Mouse (Mus musculus) right cerebral cortex, postnatal 25 days (tissue): ENCODE data around the gene Tnni3.
A peak's percentile ranks its signal among the peaks of the same experiment; 100 is the strongest.
"Not testable (repeated sequence)": the region's sequence is repeated elsewhere in the genome, so short reads cannot be mapped to it uniquely, and the experiment has no call there.

Experiments
- DNase-seq: peaks from one replicate; pipeline ENCODE4 v3.0.0; 2022

Gene Tnni3

DNA sequence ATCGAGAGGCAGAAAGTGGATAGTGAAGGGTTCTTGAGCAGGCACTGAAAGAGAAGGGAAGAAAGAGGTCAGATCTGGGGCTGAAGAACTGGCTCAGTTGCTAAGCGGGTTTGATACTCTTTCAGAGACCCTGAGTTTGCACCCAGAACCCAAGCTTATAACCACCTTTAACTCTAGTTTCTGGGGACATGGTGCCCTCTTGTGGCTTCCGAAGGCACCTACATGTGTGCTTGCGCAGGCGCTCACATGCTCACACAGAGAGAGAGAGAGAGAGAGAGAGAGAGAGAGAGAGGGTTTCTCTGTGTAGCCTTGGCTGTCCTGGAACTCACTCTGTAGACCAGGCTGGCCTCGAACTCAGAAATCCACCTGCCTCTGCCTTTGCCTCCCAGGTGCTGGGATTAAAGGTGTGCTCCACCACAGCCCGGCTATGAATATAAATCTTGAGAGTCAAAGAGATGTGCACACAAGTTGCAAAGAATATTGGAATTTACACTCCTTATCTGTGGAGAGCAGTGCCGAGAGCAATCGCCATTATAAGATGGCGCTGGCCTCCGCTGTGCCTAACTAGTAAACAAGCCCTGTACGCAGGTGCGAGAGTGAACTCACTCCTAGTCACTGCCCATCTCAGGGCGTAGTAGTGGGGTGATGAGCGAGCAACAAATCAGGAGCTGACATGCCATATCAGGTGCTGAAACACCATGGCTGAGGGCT is at the start of gene Tnni3:
Tnni3 (minus strand) TSS at position 18 of the 711 bp plus-strand sequence.
- not testable (repeated sequence) for DNase-seq

DNA sequence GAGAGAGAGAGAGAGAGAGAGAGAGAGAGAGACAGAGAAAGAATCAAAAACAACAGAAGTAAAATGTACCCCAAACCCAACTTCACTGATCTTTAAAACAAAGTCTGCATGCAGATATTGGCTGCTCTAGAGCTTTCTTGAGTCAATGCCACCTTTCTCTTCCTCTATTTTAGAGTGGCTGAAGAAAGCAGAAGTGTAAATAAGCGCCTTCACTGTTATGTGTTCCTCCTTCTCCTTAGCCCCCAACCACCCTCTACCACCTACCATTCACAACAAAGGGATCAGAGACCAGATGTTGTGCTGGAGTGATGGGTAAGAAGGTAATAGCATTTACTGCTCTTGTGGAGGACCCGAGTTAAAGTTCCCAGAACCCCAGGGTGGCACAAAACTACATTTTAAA is 48.3 kb upstream of the Tnni3 start:
- not testable (repeated sequence) for DNase-seq

DNA sequence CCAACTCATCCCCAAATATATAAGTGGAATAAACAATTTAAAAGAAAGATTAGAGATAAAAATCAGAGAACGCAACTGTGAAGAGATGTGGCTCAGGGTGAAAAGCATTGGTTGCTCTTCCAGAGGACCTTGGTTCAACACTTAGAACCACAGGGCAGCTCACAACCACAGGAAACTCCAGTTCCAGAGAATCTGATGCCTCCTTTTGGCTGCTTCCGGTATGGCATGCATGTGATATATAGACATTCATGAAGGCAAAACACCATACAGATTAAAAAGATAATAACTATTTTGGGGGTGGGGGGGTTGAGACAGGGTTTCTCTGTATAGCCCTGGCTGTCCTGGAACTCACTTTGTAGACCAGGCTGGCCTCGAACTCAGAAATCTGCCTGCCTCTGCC is 38.6 kb upstream of the Tnni3 start:
- no peak for DNase-seq

DNA sequence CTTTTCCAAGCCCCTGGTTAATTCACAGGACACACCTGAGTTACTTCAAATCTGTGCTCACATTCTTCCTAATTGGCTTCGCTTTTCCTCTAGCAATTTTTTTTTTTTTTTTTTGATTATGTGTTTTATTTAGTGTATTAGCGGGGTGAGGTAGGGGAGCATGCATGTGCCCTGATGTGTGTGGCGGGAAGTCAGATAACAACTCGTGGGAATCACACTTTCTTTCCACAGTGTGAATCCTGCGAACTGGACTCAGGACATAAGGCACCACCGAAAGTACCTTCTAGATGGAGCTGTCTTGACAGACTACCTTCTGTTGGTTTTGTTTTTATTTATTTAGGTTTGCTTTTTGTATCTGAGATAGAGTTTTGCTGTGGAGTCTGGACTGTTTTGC is 33.1 kb upstream of the Tnni3 start:
- no peak for DNase-seq

DNA sequence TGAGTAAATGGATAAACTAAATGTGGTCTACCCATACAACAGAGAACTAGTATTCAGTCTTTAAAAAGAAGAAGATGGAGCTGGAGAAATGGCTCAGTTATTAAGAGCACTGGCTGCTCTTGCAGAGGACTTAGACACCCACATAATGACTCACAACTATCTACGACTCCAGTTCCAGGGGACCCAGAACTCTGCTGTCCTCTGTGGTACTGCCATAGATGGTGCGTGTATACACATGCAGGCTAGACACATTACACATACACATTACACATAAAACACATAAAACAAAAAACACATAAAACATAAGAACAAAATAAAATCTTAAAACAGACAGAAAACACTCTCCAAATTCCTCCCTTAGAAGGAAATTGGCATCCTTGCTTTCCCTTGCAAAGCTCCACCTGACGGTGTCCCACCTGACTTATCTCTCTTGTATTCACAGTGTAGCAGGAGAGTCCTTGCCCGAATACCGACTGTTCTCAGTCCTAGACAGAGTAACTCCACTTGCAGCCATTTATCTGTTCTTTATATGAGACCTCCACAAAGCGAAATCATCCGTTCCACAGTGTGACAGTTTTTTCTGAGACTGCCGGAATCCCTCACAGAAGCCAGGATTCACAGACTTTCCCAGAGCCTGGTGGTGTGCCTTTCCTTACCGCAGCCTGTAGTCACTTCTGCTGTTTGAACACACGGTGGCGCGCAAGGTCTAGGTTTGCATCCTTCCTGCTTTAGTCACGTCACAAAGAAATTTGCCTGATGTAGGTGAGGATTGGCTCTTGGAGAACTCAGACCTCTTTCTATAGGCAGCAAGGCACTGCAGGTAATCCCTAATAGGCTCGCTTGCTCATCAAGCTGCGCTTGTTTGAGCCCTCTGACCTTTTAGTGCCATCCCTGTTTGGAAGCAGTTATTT is 32.5 kb upstream of the Tnni3 start:
- DNase-seq: peak; percentile 83

DNA sequence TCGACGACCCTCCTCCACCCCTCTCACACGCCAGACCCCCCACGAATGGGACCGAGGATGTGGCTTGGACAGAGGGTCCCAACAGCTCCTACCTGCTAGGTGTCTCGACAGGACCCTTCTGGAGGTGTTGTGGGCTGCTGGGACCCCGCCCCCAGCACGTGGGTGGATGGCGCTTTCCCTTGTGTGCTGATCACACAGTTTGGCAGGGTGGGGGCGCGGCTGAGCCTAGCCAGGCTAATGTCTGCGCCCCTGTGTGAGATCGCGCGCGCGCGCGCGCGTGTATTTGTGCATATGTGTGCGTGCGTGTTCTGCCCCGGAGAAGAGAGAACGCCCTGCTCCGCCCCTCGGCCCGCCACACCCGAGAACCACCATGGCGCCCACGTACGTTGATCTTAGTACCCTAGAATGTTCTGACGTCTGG is 23.2 kb upstream of the Tnni3 start, which contains the start of gene Syt5:
Syt5 (minus strand) TSS at position 321 of the 421 bp plus-strand sequence.
- DNase-seq: peak; percentile 78

DNA sequence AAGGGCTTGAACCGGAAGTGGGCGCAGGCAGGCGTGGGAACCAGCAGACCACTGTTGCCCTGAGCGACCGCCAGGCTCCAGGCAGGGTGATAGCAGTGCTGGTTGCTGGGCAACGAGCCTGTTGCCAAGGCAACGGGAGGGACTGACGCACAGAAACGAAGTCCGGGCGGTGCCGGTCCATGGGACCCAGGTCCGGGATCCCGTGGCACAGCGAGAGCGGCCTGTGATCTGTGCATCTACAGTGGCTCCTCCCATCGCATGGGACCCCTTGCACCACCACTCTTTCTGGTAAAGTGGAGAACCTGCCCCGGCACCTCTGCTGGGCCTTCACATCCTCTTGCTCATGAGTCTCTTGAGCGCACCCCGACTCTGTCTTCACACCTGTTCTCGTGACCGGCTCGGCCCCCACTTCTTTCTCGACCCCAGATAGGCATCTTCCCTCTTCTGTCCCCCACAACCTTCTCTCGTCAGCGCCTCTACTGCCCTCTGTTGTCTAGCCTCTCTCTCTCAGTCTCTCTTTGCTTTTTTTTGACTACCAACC is 22.6 kb upstream of the Tnni3 start:
- DNase-seq: peak; percentile 95

DNA sequence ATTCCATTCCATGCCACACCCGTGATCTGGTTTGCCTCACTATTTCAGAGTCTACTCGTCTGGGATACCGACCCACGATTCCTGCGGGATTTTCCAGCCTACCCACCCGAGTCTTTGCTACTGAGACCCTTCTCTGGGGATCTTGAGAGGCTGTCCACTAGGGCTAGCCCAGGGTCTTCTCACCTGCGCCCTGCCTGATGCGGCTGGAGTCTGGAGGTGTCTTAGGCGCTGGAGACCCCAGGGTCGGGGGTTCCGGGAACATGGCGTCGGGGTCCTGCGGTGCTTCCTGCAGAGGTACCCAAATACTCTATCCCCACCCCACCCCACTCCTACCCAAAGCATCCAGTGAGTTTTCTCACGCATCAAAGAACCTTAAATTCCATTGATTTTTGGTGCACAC is 22.0 kb upstream of the Tnni3 start:
- DNase-seq: peak; percentile 24

DNA sequence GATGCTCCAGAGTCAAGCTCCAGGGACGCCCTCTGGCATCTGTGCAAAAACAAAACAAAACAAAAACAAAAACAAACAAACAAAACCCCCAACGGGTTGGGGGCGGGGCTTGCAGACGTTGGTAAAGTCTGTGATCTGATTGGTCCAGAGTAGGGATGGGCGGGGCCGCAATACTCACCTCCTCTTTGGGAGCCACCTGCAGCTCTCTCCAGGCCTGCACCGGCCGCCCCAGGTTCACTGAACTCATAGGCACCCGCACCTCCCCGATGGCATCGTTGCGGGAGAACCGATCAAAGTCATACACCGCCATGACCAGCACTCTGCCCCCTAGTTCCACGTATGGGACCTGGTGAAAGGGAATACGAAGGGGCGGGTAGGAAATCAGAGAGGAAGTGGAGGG is 18.0 kb upstream of the Tnni3 start:
- DNase-seq: no peak

DNA sequence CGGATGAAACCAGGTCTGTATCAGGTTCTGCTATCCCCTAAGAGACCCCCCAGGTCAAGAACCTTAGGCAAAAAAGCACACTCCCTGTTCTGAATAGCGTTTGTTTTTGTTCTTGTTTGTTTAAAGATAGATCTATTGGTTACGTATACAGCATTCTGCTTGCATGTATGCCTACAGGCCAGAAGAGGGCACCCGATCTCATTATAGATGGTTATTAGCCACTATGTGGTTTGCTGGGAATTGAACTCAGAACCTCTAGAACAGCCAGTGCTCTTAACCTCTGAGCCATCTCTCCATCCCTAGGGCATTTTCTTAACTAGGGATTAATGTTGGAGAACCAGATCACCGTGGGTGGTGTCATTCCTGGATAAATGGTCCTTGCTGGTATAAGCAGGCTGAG is 17.3 kb upstream of the Tnni3 start:
- no peak for DNase-seq

DNA sequence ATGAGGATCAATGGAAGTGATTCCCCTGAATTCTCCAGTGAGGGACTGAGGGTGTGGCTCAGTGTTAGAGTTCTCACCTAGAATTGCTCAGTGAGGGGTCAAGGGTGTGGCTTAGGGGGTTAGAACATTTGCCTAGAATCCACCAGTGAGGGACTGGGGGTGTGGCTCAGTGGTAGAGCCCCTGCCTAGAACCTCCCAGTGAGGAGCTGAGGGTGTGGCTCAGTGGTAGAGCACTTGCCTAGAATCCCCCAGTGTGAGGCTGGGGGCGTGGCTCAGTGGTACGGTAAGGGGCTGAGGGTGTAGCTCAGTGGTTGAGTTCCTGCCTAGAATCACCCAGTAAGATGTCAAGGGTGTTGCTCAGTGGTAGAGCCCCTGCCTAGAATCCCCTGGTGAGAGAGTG is 15.0 kb upstream of the Tnni3 start:
- DNase-seq: no peak

DNA sequence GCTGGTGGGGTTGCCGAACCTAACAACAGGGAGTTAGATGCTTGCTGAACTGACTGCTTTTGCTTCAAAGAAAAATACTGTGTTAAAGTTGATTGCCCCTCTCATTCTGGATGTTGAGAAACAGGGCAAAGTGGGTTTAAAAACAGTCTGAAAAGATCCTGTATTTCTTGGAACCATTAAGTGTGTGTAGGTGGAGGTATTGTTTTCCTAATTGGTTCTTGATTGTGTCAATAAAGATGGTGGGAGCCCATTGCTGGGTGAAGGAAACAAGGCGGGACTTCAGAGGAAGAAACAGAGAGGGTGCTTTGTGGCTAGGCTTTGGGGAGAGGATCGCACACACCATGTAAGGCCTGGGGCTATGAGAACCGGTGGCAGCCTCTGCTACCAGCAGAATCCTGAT is 13.2 kb upstream of the Tnni3 start:
- DNase-seq: no peak

DNA sequence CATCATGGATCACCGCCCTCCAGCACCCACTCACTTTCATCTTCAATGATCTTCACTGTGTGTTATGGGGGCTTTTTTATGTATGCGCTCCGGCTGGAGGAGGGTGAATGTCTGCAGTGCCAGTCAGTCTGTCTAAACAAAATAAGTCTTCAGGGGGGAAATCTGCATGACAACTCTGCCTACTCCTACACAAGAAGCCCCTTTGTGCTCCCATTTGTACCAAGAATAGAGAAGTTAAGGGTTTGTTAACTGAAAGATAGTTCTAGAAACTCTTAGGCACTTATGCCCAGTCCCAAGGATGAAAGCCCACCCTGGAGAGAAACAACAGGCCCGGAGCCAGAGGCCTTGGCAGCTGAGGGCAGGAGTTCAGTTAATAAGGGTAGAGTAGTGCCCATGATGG is 12.3 kb upstream of the Tnni3 start:
- DNase-seq: no peak

DNA sequence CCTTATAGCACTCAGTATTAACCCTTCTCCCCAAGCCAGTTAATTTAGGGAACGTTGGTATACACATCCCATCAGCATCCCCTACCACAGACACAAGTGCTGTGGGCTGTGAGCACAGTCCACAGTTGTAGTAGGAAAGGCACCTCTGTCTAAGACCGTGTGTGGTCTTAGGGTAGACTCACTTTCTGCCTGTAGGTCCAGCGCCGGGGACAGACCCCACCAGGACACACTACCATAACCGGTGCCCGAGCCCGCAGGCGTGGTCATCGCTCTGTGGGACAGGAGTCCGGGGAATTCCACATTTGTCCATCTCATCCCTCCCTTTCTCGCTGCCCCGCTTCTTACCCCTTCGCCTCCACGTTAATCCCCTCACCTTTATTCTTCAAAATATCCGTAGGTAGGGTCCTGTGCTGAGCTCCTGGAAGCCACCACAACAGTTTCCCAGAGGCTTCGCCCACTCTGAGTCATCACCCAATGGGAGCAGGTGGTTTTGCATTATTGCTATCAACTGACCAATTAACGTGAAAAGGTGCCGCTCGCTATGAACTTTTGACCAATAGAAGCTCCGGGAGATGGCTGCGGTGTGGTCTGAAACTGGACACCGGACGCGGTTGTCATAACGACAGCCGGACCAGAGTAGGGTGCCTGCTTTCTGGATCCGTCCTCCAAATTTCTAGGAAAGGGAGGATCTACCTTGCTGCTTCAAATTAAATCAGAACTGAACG is 8.1 kb upstream of the Tnni3 start, which contains the start of gene Dnaaf3:
Dnaaf3 (minus strand) TSS at position 449 of the 725 bp plus-strand sequence.
- no peak for DNase-seq

DNA sequence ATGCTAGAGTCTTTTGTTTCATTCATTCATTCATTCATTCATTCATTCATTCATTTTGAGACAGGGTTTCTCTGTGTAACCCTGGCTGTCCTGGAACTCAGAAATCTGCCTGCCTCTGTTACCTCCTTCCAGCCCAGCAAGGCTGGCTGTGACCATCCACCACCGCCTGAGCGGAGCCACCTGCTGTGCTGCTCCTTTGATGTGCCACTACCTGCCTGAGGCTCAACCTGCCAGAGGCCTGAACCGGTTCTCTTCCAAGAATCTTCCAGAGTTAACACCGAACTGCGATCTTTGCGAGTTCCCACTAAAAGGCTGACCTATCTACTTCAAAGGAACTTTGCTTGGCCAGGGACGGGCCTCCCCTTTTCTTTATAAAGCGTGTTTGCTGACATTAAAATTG is 6.1 kb upstream of the Tnni3 start:
- not testable (repeated sequence) for DNase-seq

DNA sequence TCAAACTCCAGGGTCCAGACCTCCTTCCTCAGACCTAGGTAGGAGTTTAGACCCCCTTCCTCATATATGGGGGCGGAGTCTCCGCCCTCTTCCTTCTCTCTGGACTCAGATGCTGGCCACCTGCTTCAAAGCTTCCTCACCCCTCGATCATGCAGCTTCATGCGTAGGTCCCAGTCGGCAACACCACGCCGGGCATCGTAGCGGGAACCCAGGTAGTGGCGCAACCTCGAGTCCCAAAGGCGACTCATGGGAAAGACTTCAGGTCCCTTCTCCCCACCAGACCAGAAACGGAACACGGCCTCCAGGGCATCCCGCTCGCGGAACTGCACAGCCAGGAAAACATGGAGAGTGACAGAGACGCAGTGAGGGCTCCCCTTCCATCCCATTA is 3.3 kb upstream of the Tnni3 start:
- no peak for DNase-seq

DNA sequence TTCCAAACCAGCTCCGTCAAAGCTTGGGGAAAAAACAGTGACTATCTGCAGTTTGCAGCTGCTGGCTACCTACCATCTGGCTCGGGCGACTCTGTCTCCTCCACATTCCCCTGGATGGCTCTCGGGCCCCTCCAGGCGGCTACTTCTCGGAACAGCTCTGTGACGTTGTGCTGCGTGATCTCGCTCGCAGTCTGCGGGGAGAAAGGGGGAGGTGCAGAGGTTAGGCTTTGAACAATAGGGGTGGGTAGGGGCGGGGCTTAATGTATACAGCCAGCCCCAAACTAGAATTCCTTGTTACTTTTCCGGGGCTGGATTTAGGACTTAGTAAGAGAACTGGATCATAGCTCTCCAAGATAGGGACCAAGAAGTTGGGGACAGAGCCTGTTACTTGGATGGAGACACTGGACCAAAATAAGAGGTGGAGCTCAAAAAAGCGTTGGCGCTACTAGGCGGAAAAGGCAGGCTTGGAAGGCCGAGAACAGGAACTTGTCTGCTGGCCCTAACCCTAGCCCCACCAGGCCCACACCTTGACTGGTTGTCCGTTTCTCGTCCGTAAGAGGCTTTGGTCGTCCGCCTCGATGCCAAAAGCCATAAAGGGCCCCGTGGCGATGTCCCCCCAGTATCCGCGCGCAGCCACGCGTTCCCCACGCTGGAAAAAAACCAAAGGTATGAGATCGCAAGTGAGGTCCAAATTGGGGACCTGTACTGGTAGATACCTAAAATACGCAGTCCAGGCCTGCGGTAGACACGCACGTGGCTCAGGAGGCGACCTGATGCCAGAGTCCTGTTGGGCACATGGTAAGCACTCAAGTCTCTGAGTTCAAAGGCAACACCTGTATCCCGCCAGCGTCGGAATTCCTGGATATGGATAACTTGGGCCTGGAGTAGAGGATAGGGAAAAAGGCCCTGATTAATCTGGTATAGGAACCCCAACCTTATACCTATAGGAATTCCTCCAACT is 2.6 kb upstream of the Tnni3 start:
- peak; percentile 77 for DNase-seq

DNA sequence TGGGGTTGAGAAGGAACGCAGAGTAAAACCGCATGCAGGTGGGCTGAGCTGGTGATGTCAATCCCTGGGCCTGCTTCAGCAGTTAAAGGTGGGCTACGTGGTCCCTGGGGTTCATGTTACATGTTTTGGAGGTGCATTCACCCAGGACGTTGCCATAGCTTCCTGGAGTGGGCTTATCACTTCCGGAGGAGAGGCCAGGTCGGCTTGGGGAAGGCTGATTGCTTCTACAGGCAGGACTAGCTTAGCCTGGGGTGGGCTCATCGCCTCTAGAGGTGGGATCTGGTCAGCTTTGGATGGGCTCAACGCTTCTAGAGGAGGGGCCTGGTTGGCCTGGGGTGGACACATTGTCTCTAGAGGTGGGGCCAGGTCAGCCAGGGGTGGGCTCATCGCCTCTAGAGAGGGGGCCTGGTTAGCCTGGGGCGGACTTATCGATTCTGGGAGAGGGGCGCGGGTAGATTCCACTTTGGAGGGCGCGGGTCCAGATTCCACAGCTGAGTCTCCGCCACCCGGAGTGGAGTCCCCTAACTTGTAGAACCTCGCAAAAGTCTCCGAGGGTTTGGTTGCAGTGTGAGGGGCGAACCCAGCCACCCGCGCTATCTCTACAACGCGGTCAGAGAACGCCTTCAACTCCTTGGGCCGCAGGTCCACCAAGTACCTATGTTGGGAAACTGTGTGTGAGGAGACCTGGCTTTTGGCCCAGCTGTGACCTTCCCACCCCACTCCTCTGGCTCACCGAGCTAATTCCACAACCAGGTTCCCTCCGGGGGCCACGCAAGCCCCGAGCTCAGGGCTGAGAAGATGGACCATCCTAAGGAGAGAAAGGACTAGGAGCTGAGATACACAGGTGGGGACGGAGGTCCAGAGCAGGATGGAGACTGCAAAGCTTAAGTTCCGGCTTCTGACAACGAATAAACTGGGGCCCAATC is 561 bp downstream of the Tnni3 start:
- DNase-seq: no peak

DNA sequence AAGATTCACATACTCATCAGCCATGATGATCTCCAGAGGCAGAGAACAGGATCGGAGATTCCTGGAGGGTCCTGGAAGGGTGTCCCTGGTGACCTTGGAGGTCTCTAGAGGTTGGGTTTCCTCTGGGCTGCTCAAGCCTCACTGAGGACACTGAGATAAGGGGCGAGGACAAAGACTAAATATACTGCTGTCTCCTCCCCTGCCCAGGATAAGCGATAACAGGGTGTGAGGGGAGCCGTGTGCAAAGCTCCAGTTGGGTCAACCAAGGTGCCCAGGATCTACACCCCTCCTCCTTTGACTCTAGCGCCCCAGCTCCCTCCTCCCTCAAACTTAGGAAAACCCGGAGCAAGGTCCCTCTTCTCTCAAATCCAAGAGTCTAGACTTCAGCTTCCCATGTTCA is 1.7 kb downstream of the Tnni3 start:
- DNase-seq: no peak

DNA sequence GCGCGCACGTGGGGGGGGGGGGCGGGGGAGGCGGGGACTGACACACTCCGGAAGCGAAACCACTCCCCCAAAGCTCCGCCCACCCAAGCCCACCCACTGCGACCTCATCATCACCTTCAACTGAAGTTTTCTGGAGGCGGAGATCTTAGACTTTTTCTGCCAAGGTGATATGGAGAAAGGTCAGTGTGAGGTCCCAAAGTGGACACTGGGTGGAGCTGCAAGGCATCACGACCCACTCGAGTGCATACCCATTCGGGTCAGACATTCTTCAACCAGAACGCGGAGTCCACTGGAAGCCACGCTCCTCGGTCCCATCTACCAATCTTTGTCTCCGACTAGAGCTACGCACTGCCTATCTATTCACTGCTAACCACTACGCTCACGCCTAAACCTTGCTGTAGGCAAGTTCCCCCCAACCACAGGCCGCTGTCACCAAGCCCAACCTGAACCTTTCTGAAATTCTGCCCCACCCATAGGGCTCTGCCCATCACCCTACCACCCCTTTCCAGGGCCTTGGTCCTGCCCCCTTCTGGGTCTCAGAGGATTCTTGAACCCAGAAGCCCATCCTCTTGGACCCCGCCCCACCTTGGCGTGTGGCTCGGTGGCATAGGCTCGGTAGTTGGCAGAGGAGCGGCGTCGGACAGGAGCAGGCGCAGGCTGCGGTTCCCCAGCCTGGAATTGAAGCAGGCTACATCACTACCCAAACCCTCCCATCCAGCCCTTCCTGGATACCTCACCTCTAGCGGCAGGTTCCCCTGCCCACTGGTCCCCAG is 2.6 kb downstream of the Tnni3 start:
- no peak for DNase-seq
